Mouse (Mus musculus): ENCODE data around the gene Vgll4. TPM values are rescaled to one million over a fixed set of nuclear protein-coding genes. Genes with fewer than 3 reads are reported as not detected.

The Vgll4 gene
- polyA plus RNA-seq, 1 experiment from 2014 or later, result 83.0 TPM

Other genes starting within 250 kb of the Vgll4 start
- gene Tamm41, start 67.9 kb upstream of the Vgll4 start, polyA plus RNA-seq (2014; fragmentation: Nextera tagmentation; extraction: Ambion mirVana), result 75.1 and 75.7 TPM in 2 replicates
- gene Syn2, start 164.9 kb upstream of the Vgll4 start, polyA plus RNA-seq (2014; fragmentation: Nextera tagmentation; extraction: Ambion mirVana), result 0.66 and 0.89 TPM in 2 replicates

All from kidney, embryonic 14.5 days (tissue).